Mouse (Mus musculus): ENCODE measurements around the gene Tpp1.
"Not testable (repeated sequence)": the region's sequence is repeated elsewhere in the genome, so short reads cannot be mapped to it uniquely, and the experiment has no call there.

Gene Tpp1

DNA sequence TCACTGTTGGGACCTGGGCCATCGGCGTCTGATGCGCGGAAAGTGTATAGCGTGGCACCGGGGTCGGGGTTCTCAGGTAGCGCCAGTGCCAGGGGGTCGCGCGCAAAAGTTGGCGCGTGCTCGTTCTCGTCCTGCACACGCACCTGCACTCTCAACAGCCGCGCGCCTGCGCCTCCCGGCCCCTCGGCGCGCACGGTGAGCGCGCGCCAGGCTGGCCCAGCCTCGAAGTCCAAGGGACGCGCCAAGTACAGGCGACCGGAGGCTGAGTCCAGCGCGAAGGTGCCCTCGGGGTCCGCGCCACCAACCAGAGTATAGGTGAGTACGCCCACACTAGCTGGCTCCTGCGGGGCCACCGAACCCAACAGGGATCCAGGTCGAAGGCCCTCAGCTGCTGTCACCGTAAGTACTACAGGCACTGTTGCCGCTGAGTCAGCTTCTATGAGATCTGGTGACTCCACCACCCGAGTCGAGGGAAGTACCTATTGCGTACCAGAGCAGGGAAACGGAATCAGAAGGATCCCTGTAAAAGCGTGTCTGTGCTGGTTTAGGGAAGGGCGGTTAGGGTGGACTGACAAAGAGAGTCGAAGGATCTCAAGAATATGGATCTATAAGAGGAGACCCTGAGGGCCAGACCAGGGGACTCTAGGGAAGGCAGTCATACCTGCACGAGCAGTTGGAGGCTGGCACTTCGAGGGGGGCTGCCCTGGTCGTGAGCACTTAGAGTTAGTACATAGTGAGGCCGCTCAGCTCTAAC lies 10.7 kb upstream of the Tpp1 start:
- no peak for DNase-seq (ENCODE audit: low read depth, low spot score)

DNA sequence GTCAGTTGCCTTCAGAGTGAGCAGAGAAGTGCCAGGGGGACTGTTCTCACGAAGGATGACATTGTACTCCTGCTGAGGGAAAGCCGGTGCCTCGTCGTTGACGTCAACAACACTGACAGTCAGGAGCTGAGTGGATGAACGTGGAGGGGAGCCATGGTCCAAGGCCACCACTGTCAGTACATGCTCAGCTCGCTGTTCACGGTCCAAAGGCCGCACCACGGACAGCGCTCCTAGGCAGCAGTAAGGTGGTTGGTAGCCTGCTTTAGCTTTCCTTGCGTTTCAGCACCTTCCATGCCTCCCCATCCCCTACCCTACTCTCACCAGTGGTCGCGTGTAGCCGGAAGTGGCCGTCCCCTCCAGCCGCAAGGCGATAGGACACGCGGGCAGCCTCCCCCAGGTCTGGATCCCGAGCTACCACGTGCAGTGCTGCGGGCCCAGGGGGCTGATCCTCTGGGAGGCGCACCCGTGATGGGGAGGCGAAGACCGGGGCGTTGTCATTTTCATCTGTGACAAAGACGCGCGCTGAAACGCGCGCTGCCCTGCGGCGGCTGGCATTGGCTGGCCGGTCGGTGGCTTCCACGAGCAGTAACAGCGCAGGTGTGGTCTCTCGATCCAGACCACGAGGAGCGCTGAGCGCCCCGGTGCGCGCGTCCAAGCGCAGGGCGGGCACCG lies 9.9 kb upstream of the Tpp1 start:
- no peak for DNase-seq (ENCODE audit: low read depth, low spot score)

DNA sequence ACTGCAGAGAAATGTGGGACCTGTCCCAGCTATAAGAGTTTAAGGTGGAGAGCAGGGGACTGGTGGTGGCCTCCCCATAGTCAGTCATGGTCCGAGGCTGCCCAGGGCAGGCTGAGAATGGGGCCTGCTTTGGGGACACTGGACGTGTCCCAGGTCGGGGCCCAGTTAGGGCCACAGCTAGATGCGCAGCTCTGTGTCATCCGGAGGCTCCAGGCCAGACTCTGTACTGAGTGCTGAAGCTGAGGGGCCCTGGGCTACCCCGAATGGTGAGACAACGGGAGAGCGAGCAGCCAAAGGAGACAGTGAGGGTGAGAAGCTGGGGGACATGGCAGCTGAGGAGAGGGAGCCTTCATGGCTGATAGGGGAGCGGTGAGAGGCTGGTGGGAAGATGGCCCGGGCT lies 1.2 kb upstream of the Tpp1 start:
- DNase-seq (ENCODE audit: low read depth, low spot score), result no peak

DNA sequence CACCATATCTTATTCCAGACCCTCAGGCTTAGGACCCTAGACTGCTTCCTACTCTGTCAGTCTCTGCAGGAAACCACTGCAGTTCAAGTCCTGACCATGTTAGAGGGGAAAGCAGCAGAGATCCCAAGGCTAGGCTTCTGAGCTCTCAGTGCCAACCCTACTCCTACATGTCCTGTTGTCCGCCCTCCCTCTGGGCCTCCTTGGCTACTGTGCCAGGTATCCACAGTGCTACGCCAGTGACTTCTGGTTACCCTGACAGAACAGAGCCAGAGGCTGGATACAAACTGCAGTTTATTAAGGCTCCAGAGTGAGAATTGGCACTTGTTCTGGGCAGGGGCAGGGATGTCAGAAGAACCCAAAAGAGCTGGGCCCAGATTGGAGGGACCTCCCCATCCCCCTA lies 681 bp upstream of the Tpp1 start:
- no peak for DNase-seq (ENCODE audit: low read depth, low spot score)

DNA sequence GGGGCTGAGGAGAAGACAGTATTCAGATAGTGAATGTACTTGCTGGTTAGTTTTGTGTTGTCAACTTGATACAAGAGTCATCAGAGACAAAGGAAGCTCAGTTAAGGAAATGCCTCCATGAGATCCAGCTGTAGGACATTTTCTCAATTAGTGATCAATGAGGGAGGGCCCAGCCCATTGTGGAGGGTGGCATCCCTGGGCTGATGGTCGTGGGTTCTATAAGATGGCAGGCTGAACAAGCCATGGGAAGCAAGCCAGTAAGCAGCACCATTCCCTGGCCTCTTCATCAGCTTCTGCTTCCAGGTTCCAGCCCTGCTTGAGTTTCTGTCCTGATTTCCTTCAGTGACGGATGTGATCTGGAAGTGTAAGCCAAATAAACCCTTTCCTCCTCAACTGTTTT lies 4.3 kb downstream of the Tpp1 start:
- no peak for DNase-seq (ENCODE audit: low read depth, low spot score)

DNA sequence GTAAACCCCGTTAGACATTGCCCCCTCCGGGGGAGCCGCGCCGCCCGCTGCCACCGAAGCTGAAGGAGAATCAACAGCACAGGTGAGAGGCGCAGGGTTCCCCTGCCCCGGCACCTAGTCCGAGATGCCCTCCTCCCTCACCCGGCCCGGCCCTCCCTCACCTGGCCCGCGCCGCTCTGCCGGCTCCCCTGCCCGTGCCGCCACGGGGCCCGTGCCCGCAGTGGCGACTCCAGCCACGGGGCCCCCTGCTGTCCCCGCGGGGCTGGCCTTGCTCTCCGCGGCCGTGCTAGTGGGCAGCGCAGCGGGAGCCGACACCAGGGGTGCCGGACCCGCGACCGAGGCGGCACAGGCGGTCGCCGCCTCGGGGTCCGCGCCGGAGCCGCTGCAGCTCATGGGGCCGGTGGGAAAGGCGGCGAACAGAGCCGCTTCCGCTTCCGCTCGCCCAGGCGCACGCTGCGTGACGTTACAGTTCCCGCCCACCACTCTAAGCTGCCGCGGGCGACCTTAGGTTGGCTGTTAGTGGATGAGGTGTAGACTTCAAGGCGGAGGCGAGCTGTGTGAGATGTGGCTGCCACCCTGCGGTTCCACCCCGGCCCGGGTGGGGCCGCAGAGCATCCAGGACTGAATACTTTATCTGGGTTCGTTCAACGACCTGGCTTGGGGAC lies 8.0 kb downstream of the Tpp1 start, which contains the start of gene Taf10:
Gene Taf10 (minus strand): TSS at position 436 of the 665 bp plus-strand sequence.
- DNase-seq (ENCODE audit: low read depth, low spot score), result peak; percentile 82

DNA sequence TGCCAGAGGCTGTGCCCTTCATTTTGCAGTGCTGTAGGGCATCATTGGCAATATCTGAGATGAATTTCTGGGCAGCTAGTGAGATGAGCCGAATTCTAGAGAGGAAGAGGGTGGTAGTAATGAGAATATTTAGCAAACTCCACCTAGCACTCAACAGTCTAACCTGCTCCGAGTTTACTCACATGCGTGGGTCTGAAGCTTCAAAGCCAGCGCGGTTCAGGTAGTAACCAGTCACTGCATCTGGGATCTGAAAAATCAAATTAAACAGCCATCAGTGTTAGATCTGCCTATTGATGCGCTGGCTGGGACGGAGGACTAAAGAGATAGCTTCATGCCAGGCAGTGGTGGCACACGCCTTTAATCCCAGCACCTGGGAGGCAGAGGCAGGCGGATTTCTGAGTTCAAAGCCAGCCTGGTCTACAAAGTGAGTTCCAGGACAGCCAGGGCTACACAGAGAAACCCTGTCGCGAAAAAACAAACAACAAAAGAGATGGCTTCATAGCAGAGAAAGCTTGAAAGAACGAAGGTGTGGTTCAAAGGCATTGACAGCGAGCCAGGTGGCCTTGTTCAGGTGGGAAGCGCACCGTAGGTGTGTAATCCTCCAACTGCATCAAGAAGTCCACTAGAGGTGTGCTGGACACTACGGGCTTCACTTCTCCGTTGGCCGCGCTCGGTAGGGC lies 8.6 kb downstream of the Tpp1 start:
- DNase-seq (ENCODE audit: low read depth, low spot score), result not testable (repeated sequence)

DNA sequence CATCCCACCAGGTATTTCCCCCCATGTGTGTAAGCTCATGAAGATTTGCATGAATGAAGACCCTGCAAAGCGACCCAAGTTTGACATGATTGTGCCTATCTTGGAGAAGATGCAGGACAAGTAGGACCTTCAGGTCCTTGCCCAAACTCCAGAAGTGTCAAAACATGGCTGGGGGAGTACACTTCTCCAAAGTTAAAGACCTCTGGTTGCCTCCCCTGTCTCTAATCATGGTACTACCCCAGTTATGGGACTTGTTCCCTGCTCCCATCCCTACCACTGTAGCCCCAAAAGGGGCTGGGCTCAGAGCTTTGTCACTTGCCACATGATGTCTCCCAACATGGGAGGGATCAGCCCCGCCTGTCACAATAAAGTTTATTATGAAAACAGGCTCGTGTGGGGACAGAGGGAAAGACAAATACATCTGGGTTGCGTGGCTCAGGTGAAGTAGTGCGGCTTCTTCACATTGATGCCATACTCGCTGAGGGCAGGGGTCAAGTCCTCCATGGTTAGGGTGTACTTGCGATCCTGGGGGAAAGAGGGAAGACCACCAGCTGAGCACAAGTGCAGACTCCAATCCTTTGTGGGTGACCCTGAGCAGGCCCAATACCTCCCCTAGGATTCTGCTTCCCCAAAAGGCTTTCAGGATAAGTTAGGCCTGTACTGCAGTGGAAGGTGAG lies 9.4 kb downstream of the Tpp1 start:
- DNase-seq (ENCODE audit: low read depth, low spot score), result not testable (repeated sequence)

DNA sequence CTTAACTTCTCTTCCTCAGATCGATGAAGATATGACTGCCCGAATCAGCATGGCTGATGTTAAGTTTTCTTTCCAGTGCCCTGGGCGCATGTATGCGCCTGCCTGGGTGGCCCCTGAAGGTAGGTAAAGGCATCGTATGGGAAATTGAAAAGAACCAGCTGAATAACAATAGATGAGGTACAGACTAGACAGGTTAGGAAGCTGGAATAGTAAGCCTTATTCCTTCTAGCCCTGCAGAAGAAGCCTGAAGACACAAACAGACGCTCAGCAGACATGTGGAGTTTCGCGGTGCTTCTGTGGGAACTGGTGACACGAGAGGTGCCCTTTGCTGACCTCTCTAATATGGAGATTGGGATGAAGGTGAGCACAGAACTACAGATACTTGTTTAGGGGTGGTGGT lies 10.1 kb downstream of the Tpp1 start:
- no peak for DNase-seq (ENCODE audit: low read depth, low spot score)

DNA sequence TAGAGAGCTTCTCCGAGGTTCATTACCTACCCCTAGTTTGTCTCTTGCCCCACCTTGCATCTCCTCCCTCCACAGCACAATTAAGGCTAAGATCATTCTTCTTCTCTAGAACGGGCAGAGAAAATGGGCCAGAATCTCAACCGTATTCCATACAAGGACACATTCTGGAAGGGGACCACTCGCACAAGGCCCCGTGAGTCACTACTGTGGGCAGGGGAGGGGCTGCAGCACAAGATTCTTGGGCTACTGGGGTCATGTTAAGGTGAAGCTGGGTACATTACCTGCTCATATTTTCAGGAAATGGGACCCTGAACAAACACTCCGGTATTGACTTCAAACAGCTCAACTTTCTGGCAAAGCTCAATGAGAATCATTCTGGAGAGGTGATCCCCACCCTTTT lies 11.2 kb downstream of the Tpp1 start:
- no peak for DNase-seq (ENCODE audit: low read depth, low spot score)

DNA sequence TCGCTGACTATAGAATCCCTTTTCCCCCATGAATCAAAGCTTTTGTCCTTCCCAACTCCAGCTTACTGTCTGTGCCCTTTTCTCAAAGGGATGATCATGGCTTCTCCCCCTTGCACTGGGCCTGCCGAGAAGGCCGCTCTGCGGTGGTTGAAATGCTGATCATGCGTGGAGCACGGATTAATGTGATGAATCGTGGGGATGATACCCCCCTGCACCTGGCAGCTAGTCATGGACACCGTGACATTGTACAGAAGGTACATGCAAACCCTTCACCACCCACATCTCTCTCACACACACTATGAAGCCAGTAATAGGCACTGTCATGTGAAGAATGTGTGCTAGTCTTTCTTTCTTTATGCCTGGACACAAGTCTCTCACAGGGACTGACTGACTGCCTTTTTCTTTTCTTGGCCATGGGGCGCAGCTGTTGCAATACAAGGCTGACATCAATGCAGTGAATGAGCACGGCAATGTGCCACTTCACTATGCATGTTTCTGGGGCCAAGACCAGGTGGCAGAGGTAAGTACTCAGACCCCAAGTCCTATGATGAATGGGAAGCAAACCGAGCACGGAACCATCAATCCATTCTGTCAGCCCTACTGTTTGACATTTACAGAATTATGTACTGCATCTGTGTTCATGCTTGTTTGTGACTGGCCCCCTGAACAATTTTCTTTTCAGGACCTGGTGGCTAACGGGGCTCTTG lies 11.8 kb downstream of the Tpp1 start:
- no peak for DNase-seq (ENCODE audit: low read depth, low spot score)

DNA sequence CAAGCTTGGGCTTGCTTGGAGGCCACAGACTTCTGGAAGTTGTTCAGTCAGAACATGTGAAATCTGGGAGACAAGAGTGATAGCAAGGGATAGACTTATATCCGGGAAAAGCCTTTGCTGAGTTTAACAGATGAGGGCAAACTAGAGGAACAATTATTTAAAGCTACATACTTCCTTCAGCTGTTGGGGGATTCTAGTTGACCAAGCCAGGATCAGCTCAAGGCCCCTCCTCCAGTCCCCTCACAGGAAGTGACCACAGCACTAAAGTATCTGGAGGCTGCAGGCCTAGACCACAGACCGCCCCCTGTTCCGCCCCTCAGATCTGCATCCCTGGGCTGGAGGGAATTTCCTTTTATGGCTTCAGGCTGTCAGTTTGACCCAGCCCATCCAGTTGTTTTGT lies 13.1 kb downstream of the Tpp1 start:
- no peak for DNase-seq (ENCODE audit: low read depth, low spot score)

DNA sequence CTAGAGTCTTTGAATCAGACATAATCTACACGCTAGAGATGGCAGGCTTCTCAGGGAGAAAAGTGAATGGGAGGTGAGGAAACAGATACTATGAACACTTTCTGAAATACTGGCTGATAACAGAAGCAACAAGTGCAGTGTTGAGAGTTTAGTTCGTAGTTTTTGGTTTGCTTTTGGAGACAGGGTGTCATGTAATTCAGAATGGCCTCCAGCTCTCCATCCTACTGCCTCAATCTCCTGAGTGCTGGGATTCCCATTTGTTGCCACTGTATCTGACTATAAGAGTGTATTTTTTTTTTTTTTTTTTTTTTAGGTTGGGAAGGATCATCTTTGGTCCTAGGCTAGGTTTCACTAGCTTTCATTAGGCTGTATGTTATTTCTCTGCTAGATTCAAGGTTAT lies 13.7 kb downstream of the Tpp1 start:
- no peak for DNase-seq (ENCODE audit: low read depth, low spot score)

DNA sequence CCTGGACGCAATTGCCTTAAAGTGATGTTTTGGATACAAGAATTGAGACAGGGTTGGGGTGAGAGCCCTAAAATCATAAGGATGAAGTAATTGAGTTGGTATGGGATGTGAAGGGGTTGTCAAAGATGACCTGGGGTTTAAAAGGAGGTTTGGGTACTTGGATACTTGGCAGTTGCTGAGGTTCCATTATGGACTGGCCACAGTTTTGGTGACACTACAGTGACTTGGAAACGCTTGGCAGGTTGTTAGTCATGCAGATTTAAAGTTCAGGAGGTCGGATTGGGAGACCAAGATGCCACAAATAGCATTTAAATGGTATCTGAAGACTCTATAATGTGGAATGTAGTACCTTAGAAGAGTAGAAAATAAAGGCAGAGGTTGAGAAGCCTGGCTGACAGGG lies 14.4 kb downstream of the Tpp1 start:
- no peak for DNase-seq (ENCODE audit: low read depth, low spot score)

DNA sequence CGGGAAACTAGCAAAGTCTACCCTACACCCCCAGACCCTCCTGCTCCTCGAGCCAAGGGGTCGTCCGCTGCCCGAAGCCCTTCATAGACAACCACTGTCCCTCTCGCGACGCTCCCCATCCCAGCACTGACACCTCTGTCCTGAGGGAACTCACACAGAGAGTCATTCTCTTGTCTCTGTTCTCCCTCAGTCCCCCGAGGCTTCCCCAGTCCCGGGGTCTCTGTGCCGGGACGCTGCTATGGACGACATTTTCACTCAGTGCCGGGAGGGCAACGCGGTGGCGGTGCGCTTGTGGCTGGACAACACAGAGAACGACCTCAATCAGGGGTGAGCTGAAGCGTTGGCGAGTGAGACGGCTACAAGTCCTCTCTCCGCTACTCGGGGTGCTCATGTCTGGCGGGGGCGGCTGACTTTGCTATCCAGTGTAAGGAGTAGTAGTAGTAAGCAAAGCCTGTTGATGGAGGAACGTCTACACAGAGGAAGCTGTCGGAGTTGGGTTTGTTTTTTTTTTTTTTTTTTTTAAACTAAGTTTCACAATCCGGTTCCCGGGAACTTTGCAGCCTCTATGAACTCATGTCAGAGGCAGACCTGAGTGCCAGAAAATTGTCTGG lies 15.0 kb downstream of the Tpp1 start, which contains the start of gene Rrp8:
Gene Rrp8 (minus strand): TSS at position 475 of the 611 bp plus-strand sequence.
- no peak for DNase-seq (ENCODE audit: low read depth, low spot score)

DNA sequence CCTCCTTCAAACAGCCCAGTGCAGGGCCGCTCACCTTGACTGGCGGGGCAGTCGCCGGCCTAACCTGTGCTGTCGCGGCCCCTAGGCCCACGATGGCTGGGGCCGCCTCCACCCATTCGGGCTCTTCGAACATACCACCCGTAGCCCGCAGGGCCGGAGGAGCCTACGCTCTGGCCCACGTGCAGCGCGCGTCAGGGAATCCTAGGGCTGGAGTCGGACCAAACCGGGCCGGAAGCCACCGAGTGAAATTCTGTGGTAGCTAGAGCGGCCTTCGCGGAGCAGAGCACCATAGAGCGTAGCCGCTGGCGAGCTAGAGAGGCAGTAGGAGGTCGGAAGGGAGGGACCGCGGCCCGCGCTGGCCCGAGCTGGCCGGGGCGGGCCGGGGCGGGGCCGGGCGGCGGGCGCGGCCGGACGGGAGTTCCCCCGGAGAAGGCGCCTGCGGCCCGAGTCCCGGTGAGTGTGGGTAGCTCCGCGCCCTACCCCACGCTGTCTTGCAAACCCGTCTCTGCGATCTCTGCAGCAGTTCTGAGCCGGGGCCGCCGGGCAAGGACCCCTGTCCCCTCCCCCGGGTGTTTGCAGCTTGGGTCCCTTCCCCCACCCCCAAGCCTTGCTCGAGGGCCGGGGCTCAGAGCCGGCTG lies 15.7 kb downstream of the Tpp1 start, which contains the start of gene Ilk:
Gene Ilk (plus strand): TSS at position 329 of the 638 bp plus-strand sequence.
- peak; percentile 91 for DNase-seq (ENCODE audit: low read depth, low spot score)

DNA sequence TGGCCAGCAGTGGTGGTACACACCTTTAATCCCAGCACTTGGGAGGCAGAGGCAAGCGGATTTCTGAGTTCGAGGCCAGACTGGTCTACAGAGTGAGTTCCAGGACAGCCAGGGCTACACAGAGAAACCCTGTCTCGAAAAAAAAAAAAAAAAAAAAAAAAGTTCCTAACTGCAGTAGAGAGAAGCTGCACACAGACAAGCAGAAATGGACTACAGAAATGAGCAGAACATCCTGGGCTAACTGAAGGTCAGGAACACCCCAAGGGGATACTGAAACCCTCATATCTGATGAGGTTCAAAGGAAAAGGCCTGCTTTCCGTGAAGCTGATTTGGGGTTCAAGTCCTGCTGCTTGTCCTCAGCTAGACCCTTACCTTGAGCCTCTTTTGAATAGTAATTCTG lies 16.6 kb downstream of the Tpp1 start:
- DNase-seq (ENCODE audit: low read depth, low spot score), result not testable (repeated sequence)

DNA sequence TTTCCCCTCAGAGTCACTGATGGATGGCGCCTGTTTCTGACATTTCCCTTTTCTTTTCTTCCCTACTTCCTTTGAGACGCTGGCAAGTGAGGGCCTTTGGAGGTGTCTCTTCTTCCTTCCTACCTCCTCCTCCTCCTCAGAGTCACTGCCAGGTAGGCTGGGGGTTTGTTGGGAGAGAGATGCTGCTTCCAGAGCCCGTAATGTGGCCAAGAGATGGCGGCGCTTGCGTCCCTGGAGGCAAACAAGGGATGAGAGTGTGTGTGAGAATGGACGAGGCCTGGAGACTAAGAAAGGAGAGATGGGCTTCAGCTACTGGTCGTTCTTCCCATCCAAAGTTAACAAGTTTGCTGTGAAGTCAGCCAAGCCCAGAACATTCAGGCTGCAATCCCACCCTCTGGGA lies 17.2 kb downstream of the Tpp1 start:
- no peak for DNase-seq (ENCODE audit: low read depth, low spot score)

DNA sequence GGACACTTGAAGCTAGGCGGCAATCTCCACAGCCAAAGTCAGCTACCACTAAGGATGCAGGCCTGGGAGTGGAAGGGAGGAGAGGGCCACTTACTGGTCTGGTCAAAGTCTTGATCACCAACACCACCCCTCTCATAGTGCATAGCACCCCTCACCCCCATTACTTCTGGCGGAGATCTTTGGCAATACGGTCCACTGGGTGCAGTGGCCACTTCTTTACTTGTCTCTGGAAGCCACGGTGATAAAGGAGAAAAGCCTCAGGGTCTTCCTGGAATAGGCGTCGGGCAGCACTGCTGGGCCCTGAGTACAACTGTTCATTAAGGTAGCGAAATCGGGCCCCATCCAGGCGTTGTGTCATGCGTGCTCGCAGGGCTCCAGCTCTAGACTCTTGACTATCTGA lies 18.2 kb downstream of the Tpp1 start:
- DNase-seq (ENCODE audit: low read depth, low spot score), result no peak
